Mouse (Mus musculus) heart, postnatal 0 days (tissue): ENCODE measurements around the gene Aatf. TPM values are rescaled to one million over a fixed set of nuclear protein-coding genes. Genes with fewer than 3 reads are reported as not detected.

Experiments used
- ATAC-seq: fragments of 200-750 bp; cut with Nextera tagmentation; 2 replicates; pipeline ENCODE4 v1.8.0; 2017; ENCODE audit warnings: low read depth, moderate number of reproducible peaks, moderate library complexity; ENCODE audit not compliant: insufficient read depth
- DNase-seq: peaks from one replicate; pipeline ENCODE4 v3.0.0-alpha.2; 2016; ENCODE audit warnings: low spot score
- H3K27ac ChIP-seq: fragments of 300-500 bp; sonication (generic); 2 replicates; pipeline ENCODE4 v1.5.1; 2014; ENCODE audit warnings: low read depth, mild to moderate bottlenecking
- H3K27me3 ChIP-seq: fragments of 300-500 bp; sonication (generic); 2 replicates; pipeline ENCODE4 v1.6.1; 2014; ENCODE audit warnings: low read length, mixed read lengths; ENCODE audit not compliant: control insufficient read depth, insufficient read depth
- H3K36me3 ChIP-seq: fragments of 300-500 bp; sonication (generic); replicated peaks from 2 replicates; pipeline ENCODE4 v1.6.1; 2014; ENCODE audit warnings: low read length, mixed read lengths; ENCODE audit not compliant: control insufficient read depth, insufficient read depth
- H3K4me1 ChIP-seq: fragments of 300-500 bp; sonication (generic); 2 replicates; pipeline ENCODE4 v1.6.1; 2014; ENCODE audit warnings: antibody characterized with exemption; ENCODE audit not compliant: control insufficient read depth, insufficient read depth
- H3K4me2 ChIP-seq: fragments of 300-500 bp; sonication (generic); 2 replicates; pipeline ENCODE4 v1.6.1; 2014; ENCODE audit warnings: low read depth, mild to moderate bottlenecking, low read length, moderate library complexity
- H3K4me3 ChIP-seq: fragments of 300-500 bp; sonication (generic); 2 replicates; pipeline ENCODE4 v1.5.1; 2014; ENCODE audit warnings: low read depth, low read length
- H3K9ac ChIP-seq: fragments of 300-500 bp; sonication (generic); replicated peaks from 2 replicates; pipeline ENCODE4 v1.6.1; 2014; ENCODE audit warnings: low read depth, low read length, mixed read lengths
- H3K9me3 ChIP-seq: fragments of 300-500 bp; sonication (generic); replicated peaks from 2 replicates; pipeline ENCODE4 v1.6.1; 2016; ENCODE audit warnings: low read length; ENCODE audit not compliant: control insufficient read depth
- CTCF ChIP-seq: IDR thresholded peaks from 2 replicates; pipeline ENCODE4 v1.5.1; 2016; ENCODE audit warnings: antibody characterized with exemption, control low read depth, low read depth
- EP300 ChIP-seq: IDR thresholded peaks from 2 replicates; pipeline ENCODE4 v1.6.1; 2016; ENCODE audit warnings: antibody characterized with exemption, low read depth
- WGBS: fragments of 180-500 bp; shearing (Covaris S2); extraction: QIAGEN DNeasy Blood & Tissue Kit; methylation state at CpG from one replicate; pipeline ENCODE4 v1.1.7; 2014; 5-methylcytosine and 5-hydroxymethylcytosine counted together
- polyA plus RNA-seq: library from polyadenylated mRNA; unstranded; fragments of >200 nt; fragmentation: Nextera tagmentation; extraction: Ambion mirVana; gene quantifications from 2 replicates; pipeline ENCODE4 v1.2.1, GENCODE M21; 2015
- total RNA-seq: library from RNA; depleted of rRNA; stranded (reverse); fragments of >200 nt; gene quantifications from 2 replicates; pipeline ENCODE4 v1.2.3, GENCODE M21; 2014; ENCODE audit warnings: low replicate concordance; rRNA removed

Gene Aatf
- 7.1 and 21.9 TPM in 2 replicates for total RNA-seq
- polyA plus RNA-seq, result 15.9 and 16.3 TPM in 2 replicates

DNA sequence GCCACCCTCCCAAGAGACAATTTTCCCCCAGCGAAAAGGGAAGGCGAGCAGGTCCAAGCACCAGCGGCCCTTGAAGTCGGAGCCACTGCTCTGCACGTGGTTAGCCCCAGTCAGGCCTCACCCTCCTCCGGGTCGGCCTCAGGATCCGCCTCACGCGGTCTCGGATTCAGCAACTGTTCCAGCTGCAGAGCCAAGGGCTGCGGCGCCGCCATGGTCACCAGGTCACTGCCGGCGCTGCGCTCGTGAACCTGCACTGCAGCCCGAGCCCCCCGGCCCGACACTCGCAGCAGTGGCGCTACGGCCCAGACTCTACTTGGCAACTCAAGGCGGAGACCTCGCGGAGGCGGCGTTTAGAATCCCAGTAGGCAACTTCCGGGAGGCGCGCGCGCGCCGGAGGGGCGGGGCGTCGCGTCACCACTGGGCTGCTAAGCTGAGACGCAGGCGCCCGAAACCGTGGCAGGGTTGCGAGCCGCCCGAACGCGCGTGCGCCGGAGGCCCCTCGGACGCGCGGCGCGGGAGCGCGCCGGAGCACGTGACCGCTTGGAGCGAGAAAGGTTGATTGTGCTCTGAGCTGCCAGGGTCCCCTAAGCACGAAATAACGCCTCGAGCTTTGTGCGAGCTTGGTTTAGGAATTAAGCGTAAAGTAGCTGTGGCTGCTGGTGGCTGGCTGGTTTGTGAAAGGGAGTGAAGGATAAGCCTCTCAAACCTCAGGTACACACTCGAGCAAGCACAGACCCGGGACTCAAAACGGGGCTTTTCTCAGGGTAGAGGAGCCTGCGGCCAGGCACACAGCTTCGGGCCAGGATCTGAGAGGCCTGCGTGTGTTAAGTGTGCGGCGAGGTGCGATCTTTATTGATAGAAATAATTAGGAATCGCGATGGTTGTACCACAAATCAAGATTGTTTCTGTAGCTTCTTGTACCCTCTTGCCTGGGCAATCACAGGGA lies at the start of gene Aatf:
TSS of gene Aatf (minus strand) at position 352 of the 946 bp plus-strand sequence.
- peaks cover 42% of the 10 kb centered on the region for H3K27me3 ChIP-seq
- H3K36me3 ChIP-seq, result peaks cover 15% of the 10 kb centered on the region; the same call in 1 of the 2 replicates
- WGBS, result under 1% methylated on average over 80 of the region's 80 CpGs
- H3K4me2 ChIP-seq, result peak within 1 kb of the TSS; percentile 98
- ATAC-seq (peak; percentile 100), DNase-seq (peak; percentile 95)
- peak within 1 kb of the TSS; percentile 71 for H3K27ac ChIP-seq
- H3K9ac ChIP-seq, result peak within 1 kb of the TSS; percentile 70
- no peaks in the 10 kb centered on the region for H3K9me3 ChIP-seq
- peak within 1 kb of the TSS; percentile 81 for H3K4me3 ChIP-seq
- TF ChIP-seq CTCF (no peak), EP300 (no peak)
- H3K4me1 ChIP-seq, result peaks cover 15% of the 10 kb centered on the region

DNA sequence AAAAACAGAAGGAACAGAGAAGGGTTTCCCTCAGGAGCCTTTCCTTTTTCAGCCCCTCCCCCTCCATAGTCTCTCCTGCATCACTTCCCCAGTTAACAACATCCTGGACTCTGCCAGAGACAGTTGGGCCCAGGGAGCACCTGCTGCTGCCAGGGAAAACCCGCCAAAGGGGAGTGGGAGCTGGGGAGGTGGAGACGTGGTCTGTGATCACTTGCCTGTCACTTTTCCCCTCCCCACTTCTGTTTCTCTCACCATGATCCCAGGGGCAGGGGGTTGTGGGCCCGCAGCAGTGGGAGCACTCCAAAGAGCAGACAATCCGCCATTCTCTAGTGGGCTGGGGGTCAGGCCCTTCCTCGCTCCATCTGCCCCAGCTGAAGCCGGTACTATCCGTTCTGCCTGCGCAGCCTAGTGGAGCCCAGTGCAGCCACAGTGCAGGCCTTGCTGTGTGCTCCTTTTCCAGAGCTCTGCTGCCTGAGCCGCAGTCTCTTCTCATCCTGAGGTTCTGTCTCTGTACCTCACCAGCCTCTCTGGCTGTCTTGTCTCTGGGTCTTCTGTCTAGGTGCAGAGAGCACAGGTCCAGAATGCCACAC lies 49.5 kb upstream of the Aatf start:
- WGBS, result 23% methylated on average over 9 of the region's 9 CpGs
- H3K9me3 ChIP-seq, result no peaks in the 10 kb centered on the region

DNA sequence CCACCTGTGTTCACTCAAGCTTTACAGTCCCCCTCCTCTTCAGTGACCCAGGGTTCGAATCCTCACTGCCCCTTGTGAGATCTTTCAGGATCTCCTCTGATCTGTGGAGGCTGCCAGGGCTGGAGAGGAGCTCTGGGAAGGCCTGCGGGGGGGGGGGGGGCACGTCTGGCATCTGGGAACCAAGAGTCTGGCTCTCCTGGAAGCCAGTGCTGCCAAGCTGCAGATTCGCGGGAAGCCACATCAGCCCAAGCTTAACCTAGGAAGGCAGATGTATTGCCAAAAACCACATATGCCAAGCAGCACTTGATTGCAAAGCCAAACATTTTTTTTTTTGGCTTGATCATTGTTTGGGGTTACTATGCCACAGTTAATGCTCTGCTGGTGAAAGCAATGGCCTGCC lies 48.2 kb upstream of the Aatf start:
- Histone ChIP-seq H3K4me2 (no peak overlapping the region), H3K4me1 (no peaks in the 10 kb centered on the region), H3K9ac (no peak overlapping the region), H3K27me3 (0 out of 2 replicates have a peak, but pooled peaks cover 3% of the 10 kb centered on the region), H3K36me3 (no peaks in the 10 kb centered on the region), H3K9me3 (no peaks in the 10 kb centered on the region), H3K4me3 (no peak overlapping the region), H3K27ac (no peak overlapping the region)
- DNase-seq (no peak), ATAC-seq (no peak)
- TF ChIP-seq EP300, result no peak
- no peak for TF ChIP-seq CTCF
- WGBS, result 61% methylated on average over 5 of the region's 5 CpGs

More for the DNA sequence above, 49.5 kb upstream of the Aatf start:
- TF ChIP-seq CTCF, result no peak
- TF ChIP-seq EP300, result no peak
- Histone ChIP-seq H3K4me2 (no peak overlapping the region), H3K4me3 (no peak overlapping the region), H3K9ac (no peak overlapping the region), H3K27me3 (peaks cover 7% of the 10 kb centered on the region; the same call in 1 of the 2 replicates), H3K36me3 (no peaks in the 10 kb centered on the region), H3K27ac (no peak overlapping the region), H3K4me1 (no peaks in the 10 kb centered on the region)
- DNase-seq (no peak), ATAC-seq (no peak)

DNA sequence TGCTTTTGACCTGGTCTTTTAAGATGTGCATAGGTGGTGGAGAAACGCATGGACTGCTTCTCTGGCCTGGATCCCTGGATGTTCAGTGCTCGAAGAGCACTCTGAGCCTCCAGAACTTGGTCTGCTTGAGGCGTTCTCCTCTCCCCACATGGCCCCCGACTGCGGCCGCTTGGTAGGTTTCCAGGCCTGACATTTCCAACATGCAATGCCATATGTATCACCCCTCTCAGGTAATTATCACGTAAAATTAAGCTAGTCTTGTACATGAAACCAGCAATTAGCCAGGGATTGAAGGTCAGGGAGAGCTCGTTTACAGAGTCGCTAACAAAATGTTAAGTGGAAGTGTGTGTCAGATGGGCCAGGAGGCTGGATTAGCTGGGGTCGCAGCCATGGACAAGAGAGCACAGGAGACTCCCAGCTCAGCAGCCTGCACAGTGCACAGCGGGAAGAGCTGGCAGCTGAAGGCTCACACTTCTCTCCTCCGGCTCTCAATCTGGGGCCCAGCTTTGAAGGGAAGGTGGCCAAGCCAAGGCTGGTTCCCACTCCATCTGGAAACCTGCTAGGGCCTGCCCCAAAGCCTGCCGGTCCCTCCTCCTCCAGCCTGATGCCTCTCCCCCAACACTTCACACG lies 40.6 kb upstream of the Aatf start:
- H3K4me2 ChIP-seq, result no peak overlapping the region
- no peak for TF ChIP-seq CTCF
- no peak for TF ChIP-seq EP300
- H3K9me3 ChIP-seq, result no peaks in the 10 kb centered on the region
- DNase-seq (no peak), ATAC-seq (no peak)
- no peaks in the 10 kb centered on the region for H3K4me1 ChIP-seq
- no peaks in the 10 kb centered on the region for H3K27me3 ChIP-seq
- H3K4me3 ChIP-seq, result no peak overlapping the region
- no peaks in the 10 kb centered on the region for H3K36me3 ChIP-seq
- no peak overlapping the region for H3K27ac ChIP-seq
- 72% methylated on average over 14 of the region's 14 CpGs for WGBS
- no peak overlapping the region for H3K9ac ChIP-seq

GRCm38 (mm10) chr11:84551296-84551695 lies 38.0 kb upstream of the Aatf start:
- Histone ChIP-seq H3K4me3 (no peak overlapping the region), H3K9me3 (no peaks in the 10 kb centered on the region), H3K9ac (no peak overlapping the region), H3K4me2 (no peak overlapping the region), H3K36me3 (no peaks in the 10 kb centered on the region), H3K4me1 (no peaks in the 10 kb centered on the region), H3K27me3 (0 out of 2 replicates have a peak, but pooled peaks cover 3% of the 10 kb centered on the region), H3K27ac (no peak overlapping the region)
- TF ChIP-seq CTCF (no peak), EP300 (no peak)
- WGBS, result 62% methylated on average over 4 of the region's 4 CpGs
- ATAC-seq, result no peak
- no peak for DNase-seq
